Mouse (Mus musculus) kidney, adult 2 months (tissue): ENCODE results near the gene Miox.

ENCODE experiments used
- CTCF ChIP-seq: fragments of 200-500 bp; conservative IDR thresholded peaks from 2 replicates; pipeline ENCODE4 v1.5.1; 2011; ENCODE audit warnings: low read depth, mild to moderate bottlenecking, control low read depth, low read length, moderate library complexity, mixed read lengths; ENCODE audit not compliant: insufficient read depth, insufficient read length
- POLR2A ChIP-seq: fragments of 200-500 bp; IDR thresholded peaks from one replicate; pipeline ENCODE4 v1.6.1; 2011; ENCODE audit warnings: low read depth, low read length, control low read depth

DNA sequence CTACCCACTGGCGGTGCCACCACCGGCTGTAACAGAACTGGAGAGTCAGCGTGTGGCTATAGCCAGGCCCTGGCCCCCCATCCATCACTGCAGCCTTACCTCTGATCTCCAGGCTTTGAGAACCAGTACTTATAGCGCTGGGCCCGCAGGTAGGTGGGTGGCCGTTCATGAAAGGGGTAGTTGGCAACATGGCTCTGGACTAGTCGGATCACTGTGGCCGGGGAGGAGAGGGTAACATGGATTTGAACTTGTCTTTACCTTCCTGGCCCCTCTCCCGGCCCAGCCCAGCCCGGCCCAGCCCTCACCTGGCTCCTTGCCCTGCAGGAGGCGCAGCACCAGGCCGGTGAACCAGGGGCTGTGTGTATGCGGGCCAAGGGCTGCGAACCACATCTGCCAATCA, 17.9 kb downstream of the Miox start:
- TF ChIP-seq CTCF (no peak), POLR2A (no peak)
